Mouse (Mus musculus): ENCODE results near the gene Prtn3. TPM values are rescaled to one million over a fixed set of nuclear protein-coding genes. Genes with fewer than 3 reads are reported as not detected.

The Prtn3 gene
- polyA plus RNA-seq, 1 experiment from 2014 or later: 0.86 TPM

- 62% methylated on average over 10 of the region's 11 CpGs for WGBS
- ATAC-seq (ENCODE audit: low FRiP score, low TSS enrichment) (no peak), DNase-seq (ENCODE audit: low spot score) (peak; percentile 50)
- no peak for TF ChIP-seq CTCF (IDR thresholded peaks at IDR 0.05; ENCODE audit: low read depth)
- no peak for TF ChIP-seq EP300 (optimal IDR thresholded peaks at IDR 0.05)
- Histone ChIP-seq H3K4me3 (ENCODE audit: low read depth, low read length) (peak overlapping the region; percentile 8; the same call in 1 of the 2 replicates), H3K36me3 (ENCODE audit: control insufficient read depth, insufficient read depth, low read length) (peaks cover 9% of the 10 kb centered on the region), H3K4me2 (replicated peaks; ENCODE audit: low read depth) (peak overlapping the region; percentile 88), H3K27me3 (ENCODE audit: control insufficient read depth, insufficient read depth, low read length) (no peaks in the 10 kb centered on the region), H3K27ac (replicated peaks) (peak overlapping the region; percentile 89), H3K4me1 (replicated peaks; ENCODE audit: control insufficient read depth, insufficient read depth) (peaks cover 3% of the 10 kb centered on the region; the same call in 1 of the 2 replicates), H3K9me3 (ENCODE audit: control insufficient read depth, low read length) (no peaks in the 10 kb centered on the region), H3K9ac (ENCODE audit: low read length) (peak overlapping the region; percentile 38; the same call in 1 of the 2 replicates)
Observed at GRCm38 (mm10) chr10:79914131-79914947, 40.1 kb downstream of the Prtn3 start.

GRCm38 (mm10) chr10:79914948-79915596 is 40.8 kb downstream of the Prtn3 start:
- Histone ChIP-seq H3K4me3 (ENCODE audit: low read depth, low read length) (peak overlapping the region; percentile 8; the same call in 1 of the 2 replicates), H3K27ac (replicated peaks) (peak overlapping the region; percentile 89), H3K36me3 (ENCODE audit: control insufficient read depth, insufficient read depth, low read length) (peaks cover 9% of the 10 kb centered on the region), H3K4me1 (replicated peaks; ENCODE audit: control insufficient read depth, insufficient read depth) (peaks cover 3% of the 10 kb centered on the region; the same call in 1 of the 2 replicates), H3K27me3 (ENCODE audit: control insufficient read depth, insufficient read depth, low read length) (no peaks in the 10 kb centered on the region), H3K9me3 (ENCODE audit: control insufficient read depth, low read length) (no peaks in the 10 kb centered on the region), H3K9ac (ENCODE audit: low read length) (peak overlapping the region; percentile 97), H3K4me2 (replicated peaks; ENCODE audit: low read depth) (peak overlapping the region; percentile 88)
- DNase-seq (ENCODE audit: low spot score): peak; percentile 83
- 46% methylated on average over 7 of the region's 7 CpGs for WGBS
- peak; percentile 75 for ATAC-seq (ENCODE audit: low FRiP score, low TSS enrichment)
- TF ChIP-seq EP300 (optimal IDR thresholded peaks at IDR 0.05) (no peak), CTCF (IDR thresholded peaks at IDR 0.05; ENCODE audit: low read depth) (no peak)

GRCm38 (mm10) chr10:79916081-79916480 is 41.8 kb downstream of the Prtn3 start:
- WGBS: 6% methylated on average over 8 of the region's 8 CpGs
- peaks cover 6% of the 10 kb centered on the region for H3K36me3 ChIP-seq (ENCODE audit: control insufficient read depth, insufficient read depth, low read length)
- no peaks in the 10 kb centered on the region; the same call in 1 of the 2 replicates for H3K27me3 ChIP-seq (ENCODE audit: control insufficient read depth, insufficient read depth, low read length)
- no peak for TF ChIP-seq EP300 (optimal IDR thresholded peaks at IDR 0.05)
- no peak for TF ChIP-seq CTCF (IDR thresholded peaks at IDR 0.05; ENCODE audit: low read depth)
- no peak for ATAC-seq (ENCODE audit: low FRiP score, low TSS enrichment)
- H3K4me2 ChIP-seq (replicated peaks; ENCODE audit: low read depth): peak overlapping the region; percentile 88
- peak overlapping the region; percentile 89 for H3K27ac ChIP-seq (replicated peaks)
- H3K9me3 ChIP-seq (ENCODE audit: control insufficient read depth, low read length): no peaks in the 10 kb centered on the region
- H3K4me3 ChIP-seq (ENCODE audit: low read depth, low read length): peak overlapping the region; percentile 79
- H3K9ac ChIP-seq (ENCODE audit: low read length): peak overlapping the region; percentile 97
- DNase-seq (ENCODE audit: low spot score): no peak
- H3K4me1 ChIP-seq (replicated peaks; ENCODE audit: control insufficient read depth, insufficient read depth): peaks cover 3% of the 10 kb centered on the region; the same call in 1 of the 2 replicates

DNA sequence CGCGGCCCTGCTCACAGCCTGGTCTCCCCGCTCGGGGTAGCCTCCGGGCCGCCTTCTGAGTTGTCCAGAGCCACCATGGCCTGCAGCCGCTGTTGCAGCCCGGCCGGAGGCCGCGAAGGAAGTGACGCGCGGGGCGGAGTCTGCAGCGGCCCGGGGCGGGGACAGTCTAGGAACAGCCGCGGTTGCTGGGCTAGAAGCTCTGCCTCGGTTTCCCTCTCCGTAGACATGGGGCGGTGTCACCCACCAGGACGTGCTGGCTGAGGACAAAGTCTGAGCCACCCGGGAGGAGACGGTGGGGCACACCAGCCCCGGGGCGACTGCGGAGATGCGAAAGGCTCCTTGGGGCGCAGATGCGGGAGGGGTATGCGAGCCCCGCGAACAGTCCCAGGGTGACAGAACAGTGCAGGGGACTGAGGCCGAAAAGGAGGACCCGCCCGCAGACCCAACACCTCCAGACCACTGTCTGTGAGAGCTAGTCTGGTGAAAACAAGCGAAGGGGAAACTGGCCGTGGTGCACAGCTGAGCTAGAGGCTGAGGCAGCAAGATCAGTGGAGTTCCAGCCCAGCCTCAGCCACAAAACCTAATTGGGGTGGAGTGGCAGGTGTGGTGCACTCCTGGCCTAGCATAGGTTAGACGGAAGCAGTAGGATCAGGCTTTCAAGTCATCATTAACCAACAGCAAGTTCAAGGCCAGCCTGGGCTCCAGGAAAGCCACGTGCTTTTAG is 42.7 kb downstream of the Prtn3 start, which contains the start of gene Kiss1r:
Kiss1r (plus strand) TSS at position 164 of the 724 bp plus-strand sequence.
- Histone ChIP-seq H3K4me1 (replicated peaks; ENCODE audit: control insufficient read depth, insufficient read depth) (peaks cover 3% of the 10 kb centered on the region; the same call in 1 of the 2 replicates), H3K4me2 (replicated peaks; ENCODE audit: low read depth) (peak within 1 kb of the TSS; percentile 88), H3K9ac (ENCODE audit: low read length) (peak within 1 kb of the TSS; percentile 97), H3K27ac (replicated peaks) (peak within 1 kb of the TSS; percentile 89), H3K36me3 (ENCODE audit: control insufficient read depth, insufficient read depth, low read length) (peaks cover under 1% of the 10 kb centered on the region; the same call in 1 of the 2 replicates), H3K9me3 (ENCODE audit: control insufficient read depth, low read length) (no peaks in the 10 kb centered on the region), H3K4me3 (ENCODE audit: low read depth, low read length) (peak within 1 kb of the TSS; percentile 79), H3K27me3 (ENCODE audit: control insufficient read depth, insufficient read depth, low read length) (peaks cover 2% of the 10 kb centered on the region; the same call in 1 of the 2 replicates)
- TF ChIP-seq EP300 (optimal IDR thresholded peaks at IDR 0.05): no peak
- TF ChIP-seq CTCF (IDR thresholded peaks at IDR 0.05; ENCODE audit: low read depth): no peak
- DNase-seq (ENCODE audit: low spot score) (peak; percentile 91), ATAC-seq (ENCODE audit: low FRiP score, low TSS enrichment) (peak; percentile 72)
- WGBS: 2% methylated on average over 42 of the region's 42 CpGs

- Histone ChIP-seq H3K36me3 (ENCODE audit: control insufficient read depth, insufficient read depth, low read length) (no peaks in the 10 kb centered on the region), H3K4me2 (replicated peaks; ENCODE audit: low read depth) (peak overlapping the region; percentile 88), H3K9me3 (ENCODE audit: control insufficient read depth, low read length) (no peaks in the 10 kb centered on the region), H3K27me3 (ENCODE audit: control insufficient read depth, insufficient read depth, low read length) (peaks cover 2% of the 10 kb centered on the region; the same call in 1 of the 2 replicates), H3K4me1 (replicated peaks; ENCODE audit: control insufficient read depth, insufficient read depth) (peaks cover 3% of the 10 kb centered on the region; the same call in 1 of the 2 replicates), H3K27ac (replicated peaks) (no peak overlapping the region), H3K9ac (ENCODE audit: low read length) (no peak overlapping the region), H3K4me3 (ENCODE audit: low read depth, low read length) (0 out of 2 replicates have a peak overlapping the region, but pooled peaks have one; percentile 79)
- TF ChIP-seq CTCF (IDR thresholded peaks at IDR 0.05; ENCODE audit: low read depth): no peak
- no peak for TF ChIP-seq EP300 (optimal IDR thresholded peaks at IDR 0.05)
- 74% methylated on average over 5 of the region's 5 CpGs for WGBS
- DNase-seq (ENCODE audit: low spot score) (no peak), ATAC-seq (ENCODE audit: low FRiP score, low TSS enrichment) (no peak)
Observed at GRCm38 (mm10) chr10:79917532-79918100, 43.3 kb downstream of the Prtn3 start.

All from stomach, postnatal 0 days (tissue).